Mouse (Mus musculus) gastrocnemius, postnatal 25 days (tissue): ENCODE measurements at regions not wholly inside any gene's neighbourhood (a gene's known extent, or its start where the extent isn't known, plus 50 kb on each side); places are given as distances from the start of the nearest gene placed in this dataset.
"Not testable (repeated sequence)": the region's sequence is repeated elsewhere in the genome, so short reads cannot be mapped to it uniquely, and the experiment has no call there.

Experiments used
- DNase-seq: peaks from one replicate; pipeline ENCODE4 v3.0.0; 2022

GRCm38 (mm10) chr5:148820476-148820875, 108.6 kb downstream of the Katnal1 start:
- DNase-seq = no peak

- DNase-seq = no peak
These were observed 109.7 kb downstream of the Katnal1 start for GRCm38 (mm10) chr5:148819423-148819822.

GRCm38 (mm10) chr5:148818746-148819145, 110.4 kb downstream of the Katnal1 start:
- DNase-seq = no peak

GRCm38 (mm10) chr5:148812840-148813239, 116.3 kb downstream of the Katnal1 start:
- DNase-seq = no peak

GRCm38 (mm10) chr5:148812016-148812415, 117.1 kb downstream of the Katnal1 start:
- DNase-seq = no peak

GRCm38 (mm10) chr5:148809485-148809884, 119.6 kb downstream of the Katnal1 start:
- no peak for DNase-seq

GRCm38 (mm10) chr5:148809055-148809454, 120.1 kb downstream of the Katnal1 start:
- DNase-seq = no peak

- no peak for DNase-seq
These were observed 120.7 kb downstream of the Katnal1 start for GRCm38 (mm10) chr5:148808426-148808825.

- DNase-seq = no peak
These were observed 121.5 kb downstream of the Katnal1 start for GRCm38 (mm10) chr5:148807612-148808011.

GRCm38 (mm10) chr5:148805030-148805429, 124.1 kb downstream of the Katnal1 start:
- no peak for DNase-seq

GRCm38 (mm10) chr5:148803772-148804171, 125.3 kb downstream of the Katnal1 start:
- no peak for DNase-seq

- DNase-seq = peak; percentile 28
These were observed 126.4 kb downstream of the Katnal1 start for GRCm38 (mm10) chr5:148802720-148803119.

- DNase-seq = no peak
These were observed 130.6 kb downstream of the Katnal1 start for GRCm38 (mm10) chr5:148798541-148798940.

GRCm38 (mm10) chr5:148796072-148796471, 133.0 kb downstream of the Katnal1 start:
- DNase-seq = no peak

- peak; percentile 45 for DNase-seq
These were observed 134.7 kb downstream of the Katnal1 start for GRCm38 (mm10) chr5:148794465-148794864.

- DNase-seq = peak; percentile 51
These were observed 136.2 kb downstream of the Katnal1 start for GRCm38 (mm10) chr5:148792736-148793440.

GRCm38 (mm10) chr5:148791651-148792050, 137.5 kb downstream of the Katnal1 start:
- DNase-seq = no peak

- DNase-seq = not testable (repeated sequence)
These were observed 138.8 kb downstream of the Katnal1 start for GRCm38 (mm10) chr5:148790343-148790742.

- DNase-seq = no peak
These were observed 139.3 kb downstream of the Katnal1 start for GRCm38 (mm10) chr5:148789823-148790222.

GRCm38 (mm10) chr5:148789147-148789566, 140.0 kb downstream of the Katnal1 start:
- DNase-seq = no peak

GRCm38 (mm10) chr5:148788690-148789089, 140.4 kb downstream of the Katnal1 start:
- no peak for DNase-seq

GRCm38 (mm10) chr5:148787270-148787669, 141.8 kb downstream of the Katnal1 start:
- peak; percentile 35 for DNase-seq

GRCm38 (mm10) chr5:148781076-148781475, 148.0 kb downstream of the Katnal1 start:
- DNase-seq = not testable (repeated sequence)
